Mouse (Mus musculus) stomach, embryonic 14.5 days (tissue): Measurements from ENCODE around the gene Hnrnpul2. TPM values are rescaled to one million over a fixed set of nuclear protein-coding genes. Genes with fewer than 3 reads are reported as not detected.

ENCODE experiments used
- polyA plus RNA-seq: library from polyadenylated mRNA; unstranded; fragments of >200 nt; fragmentation: Nextera tagmentation; extraction: Ambion mirVana; gene quantifications from 2 replicates; pipeline ENCODE4 v1.2.1, GENCODE M21; 2014

Gene Hnrnpul2
- polyA plus RNA-seq, 1 experiment from 2014 or later, result 10.0 TPM

Other genes with a start within 250 kb of the Hnrnpul2 start
- gene Slc22a8, start 228.8 kb upstream of the Hnrnpul2 start, polyA plus RNA-seq, result not detected in 2 replicates
- not detected in 2 replicates for gene Slc22a6, start 202.0 kb upstream of the Hnrnpul2 start, polyA plus RNA-seq
- gene Chrm1, start 156.2 kb upstream of the Hnrnpul2 start, polyA plus RNA-seq, result 0.35 and 0.38 TPM in 2 replicates
- 80.8 and 91.1 TPM in 2 replicates for gene Slc3a2, start 96.6 kb upstream of the Hnrnpul2 start, polyA plus RNA-seq
- 79.4 and 85.6 TPM in 2 replicates for gene Wdr74, start 84.2 kb upstream of the Hnrnpul2 start, polyA plus RNA-seq
- 1.0 and 1.9 TPM in 2 replicates for gene 1700092M07Rik, start 79.3 kb upstream of the Hnrnpul2 start, polyA plus RNA-seq
- 141 and 143 TPM in 2 replicates for gene Stx5a, start 78.6 kb upstream of the Hnrnpul2 start, polyA plus RNA-seq
- gene Nxf1, start 62.9 kb upstream of the Hnrnpul2 start, polyA plus RNA-seq, result 168 and 178 TPM in 2 replicates
- 178 and 194 TPM in 2 replicates for gene Tmem223, start 49.0 kb upstream of the Hnrnpul2 start, polyA plus RNA-seq
- gene Tmem179b, start 45.5 kb upstream of the Hnrnpul2 start, polyA plus RNA-seq, result 85.4 and 94.0 TPM in 2 replicates
- gene Taf6l, start 33.6 kb upstream of the Hnrnpul2 start, polyA plus RNA-seq, result 17.1 and 17.5 TPM in 2 replicates
- gene Polr2g, start 21.4 kb upstream of the Hnrnpul2 start, polyA plus RNA-seq, result 140 and 151 TPM in 2 replicates
- 4.7 and 5.2 TPM in 2 replicates for gene Zbtb3, start 17.5 kb upstream of the Hnrnpul2 start, polyA plus RNA-seq
- gene Ttc9c, start 677 bp upstream of the Hnrnpul2 start, polyA plus RNA-seq, result 47.5 and 51.7 TPM in 2 replicates
- gene AC129217.1, start 9.8 kb downstream of the Hnrnpul2 start, polyA plus RNA-seq, result not detected in 2 replicates
- 42.5 and 43.0 TPM in 2 replicates for gene Bscl2, start 17.5 kb downstream of the Hnrnpul2 start, polyA plus RNA-seq
- gene Gng3, start 19.2 kb downstream of the Hnrnpul2 start, polyA plus RNA-seq, result 13.9 and 17.8 TPM in 2 replicates
- 1.2 and 1.6 TPM in 2 replicates for gene Lrrn4cl, start 30.8 kb downstream of the Hnrnpul2 start, polyA plus RNA-seq
- gene Ubxn1, start 51.5 kb downstream of the Hnrnpul2 start, polyA plus RNA-seq, result 154 and 162 TPM in 2 replicates
- 63.9 and 67.6 TPM in 2 replicates for gene Uqcc3, start 60.9 kb downstream of the Hnrnpul2 start, polyA plus RNA-seq
- gene Lbhd1, start 63.7 kb downstream of the Hnrnpul2 start, polyA plus RNA-seq, result 58.5 and 82.3 TPM in 2 replicates
- not detected in 2 replicates for gene Gm49403, start 63.9 kb downstream of the Hnrnpul2 start, polyA plus RNA-seq
- 71.0 and 82.4 TPM in 2 replicates for gene 1810009A15Rik, start 68.8 kb downstream of the Hnrnpul2 start, polyA plus RNA-seq
- gene Gm49416, start 68.9 kb downstream of the Hnrnpul2 start, polyA plus RNA-seq, result not detected in 2 replicates
- 29.3 and 33.5 TPM in 2 replicates for gene Ints5, start 73.0 kb downstream of the Hnrnpul2 start, polyA plus RNA-seq
- gene Ganab, start 78.1 kb downstream of the Hnrnpul2 start, polyA plus RNA-seq, result 82.0 and 90.3 TPM in 2 replicates
- 35.7 and 37.5 TPM in 2 replicates for gene B3gat3, start 100.4 kb downstream of the Hnrnpul2 start, polyA plus RNA-seq
- gene Rom1, start 109.3 kb downstream of the Hnrnpul2 start, polyA plus RNA-seq, result 1.0 and 2.0 TPM in 2 replicates
- gene Eml3, start 109.5 kb downstream of the Hnrnpul2 start, polyA plus RNA-seq, result 16.8 and 18.2 TPM in 2 replicates
- gene Mta2, start 121.9 kb downstream of the Hnrnpul2 start, polyA plus RNA-seq, result 41.5 and 45.3 TPM in 2 replicates
- 27.2 and 27.6 TPM in 2 replicates for gene Tut1, start 133.8 kb downstream of the Hnrnpul2 start, polyA plus RNA-seq
- 469 and 470 TPM in 2 replicates for gene Eef1g, start 147.0 kb downstream of the Hnrnpul2 start, polyA plus RNA-seq
- 33.4 and 40.6 TPM in 2 replicates for gene Ahnak, start 169.3 kb downstream of the Hnrnpul2 start, polyA plus RNA-seq